Mouse (Mus musculus): ENCODE data around the gene Rgs11.

Gene Rgs11

DNA sequence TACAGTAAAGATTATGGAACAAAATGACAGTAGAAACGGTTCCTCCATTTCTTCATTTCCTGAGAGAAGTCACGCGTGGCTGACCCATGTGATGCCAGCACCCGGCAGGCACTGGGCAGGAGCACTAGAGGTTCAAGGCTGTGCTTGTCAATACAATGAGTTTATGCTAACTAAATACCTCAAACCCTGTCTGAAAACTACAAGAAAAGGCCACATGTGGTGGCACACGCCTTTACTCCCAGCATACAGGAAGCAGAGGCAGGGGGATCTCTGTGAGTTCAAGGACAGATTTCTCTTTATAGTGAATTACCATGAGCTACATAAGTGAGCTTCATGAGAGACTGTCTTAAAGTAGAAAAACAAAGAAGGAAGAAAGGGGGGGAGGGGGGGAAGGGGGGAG lies 28.4 kb downstream of the Rgs11 start:
- DNase-seq (ENCODE audit: low spot score) = no peak

DNA sequence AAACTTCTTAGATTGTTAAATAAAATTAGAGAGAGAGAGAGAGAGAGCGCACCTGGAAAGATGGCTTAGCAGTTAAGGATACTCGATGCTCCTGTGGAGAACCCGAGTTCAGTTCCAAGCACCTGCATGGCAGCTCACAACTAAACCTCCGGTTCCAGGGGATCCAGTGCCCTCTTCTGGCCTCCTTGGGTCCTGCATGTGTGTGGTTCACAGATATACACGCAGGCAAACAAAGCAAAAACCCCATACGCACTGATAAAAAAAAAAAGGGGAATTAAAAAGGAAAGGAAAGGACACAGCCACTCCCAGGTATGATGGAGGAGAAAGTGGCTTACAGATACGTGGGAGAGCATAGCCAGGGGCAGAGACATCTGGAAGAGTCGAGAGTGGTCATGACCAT lies 30.1 kb downstream of the Rgs11 start:
- no peak for DNase-seq (ENCODE audit: low spot score)

- DNase-seq (ENCODE audit: low spot score) = no peak
These were observed 31.6 kb downstream of the Rgs11 start for GRCm38 (mm10) chr17:26234386-26234785.

DNA sequence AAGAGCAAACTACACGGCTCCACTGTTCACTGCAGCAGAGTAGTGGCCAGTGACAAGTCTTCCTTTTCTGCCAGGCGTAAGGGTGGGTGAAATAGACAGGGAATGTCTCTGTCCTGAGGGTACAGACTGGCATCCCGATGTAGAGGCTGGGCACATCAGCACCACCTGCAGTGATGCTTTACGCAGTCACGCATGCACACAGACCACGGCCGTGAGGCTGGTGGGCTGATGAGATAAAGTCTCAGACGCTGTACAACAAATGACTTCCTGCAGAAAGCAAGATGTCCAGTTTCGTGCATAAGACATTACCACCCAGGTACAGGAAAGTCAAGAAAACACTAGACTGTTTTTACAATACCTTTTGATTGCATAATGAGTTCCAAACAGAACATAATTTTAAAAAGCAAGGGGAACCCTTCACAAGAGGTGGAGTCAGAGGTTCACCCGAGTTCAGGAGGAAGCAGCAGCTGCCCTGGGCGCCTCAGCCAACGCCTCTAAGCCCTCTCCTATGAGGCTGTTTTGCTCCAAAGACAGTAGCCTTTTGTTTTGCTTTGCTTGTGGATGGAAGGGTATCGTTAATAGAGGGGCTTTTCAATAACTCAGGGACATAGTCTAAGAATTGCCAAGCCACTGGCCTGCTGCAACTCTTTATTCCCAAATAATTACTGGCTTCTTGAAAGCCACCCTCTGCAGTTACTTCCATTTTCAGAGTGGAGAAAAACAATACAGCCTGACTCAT lies 32.5 kb downstream of the Rgs11 start:
- peak; percentile 34 for DNase-seq (ENCODE audit: low spot score)

GRCm38 (mm10) chr17:26237667-26238066 lies 34.9 kb downstream of the Rgs11 start:
- DNase-seq (ENCODE audit: low spot score) = no peak

- no peak for DNase-seq (ENCODE audit: low spot score)
These were observed 36.8 kb downstream of the Rgs11 start for GRCm38 (mm10) chr17:26239551-26239950.

DNA sequence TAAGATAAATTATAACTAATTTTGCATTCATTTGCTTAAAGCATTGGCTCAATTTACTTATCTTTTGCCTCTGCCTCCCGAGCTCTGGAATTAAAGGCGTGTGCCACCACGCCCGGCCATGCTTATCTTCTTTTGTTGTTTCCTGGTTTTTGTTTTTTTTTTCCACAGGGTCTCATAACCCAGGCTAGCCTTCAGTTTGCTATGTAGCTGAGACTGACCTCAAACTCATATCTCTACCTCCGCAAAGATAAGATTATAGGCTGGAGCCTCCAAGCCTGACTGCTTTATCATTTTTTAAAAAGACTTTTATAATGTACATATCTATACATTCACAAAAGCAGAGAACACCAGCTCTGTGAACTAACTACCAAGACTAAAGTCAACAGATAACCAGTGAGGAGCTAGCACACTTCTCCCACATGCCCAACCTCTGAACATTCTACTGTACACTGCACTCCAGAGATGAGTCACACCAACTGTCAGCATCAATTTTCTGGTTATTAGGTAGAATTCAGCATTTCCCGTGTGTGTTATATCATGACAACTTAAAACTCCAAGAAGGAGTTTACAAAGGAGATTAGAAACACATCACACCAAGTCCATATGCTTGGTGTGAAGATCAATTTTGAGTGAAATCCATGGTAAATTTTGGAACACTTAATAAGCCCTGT lies 37.5 kb downstream of the Rgs11 start:
- no peak for DNase-seq (ENCODE audit: low spot score)

GRCm38 (mm10) chr17:26240990-26241389 lies 38.2 kb downstream of the Rgs11 start:
- no peak for DNase-seq (ENCODE audit: low spot score)

GRCm38 (mm10) chr17:26243471-26244100 lies 40.8 kb downstream of the Rgs11 start:
- peak; percentile 73 for DNase-seq (ENCODE audit: low spot score)

GRCm38 (mm10) chr17:26244101-26244841 lies 41.5 kb downstream of the Rgs11 start, which contains the start of gene Fam234a:
TSS of gene Fam234a (minus strand) at chr17:26244242.
- DNase-seq (ENCODE audit: low spot score) = peak; percentile 97

DNA sequence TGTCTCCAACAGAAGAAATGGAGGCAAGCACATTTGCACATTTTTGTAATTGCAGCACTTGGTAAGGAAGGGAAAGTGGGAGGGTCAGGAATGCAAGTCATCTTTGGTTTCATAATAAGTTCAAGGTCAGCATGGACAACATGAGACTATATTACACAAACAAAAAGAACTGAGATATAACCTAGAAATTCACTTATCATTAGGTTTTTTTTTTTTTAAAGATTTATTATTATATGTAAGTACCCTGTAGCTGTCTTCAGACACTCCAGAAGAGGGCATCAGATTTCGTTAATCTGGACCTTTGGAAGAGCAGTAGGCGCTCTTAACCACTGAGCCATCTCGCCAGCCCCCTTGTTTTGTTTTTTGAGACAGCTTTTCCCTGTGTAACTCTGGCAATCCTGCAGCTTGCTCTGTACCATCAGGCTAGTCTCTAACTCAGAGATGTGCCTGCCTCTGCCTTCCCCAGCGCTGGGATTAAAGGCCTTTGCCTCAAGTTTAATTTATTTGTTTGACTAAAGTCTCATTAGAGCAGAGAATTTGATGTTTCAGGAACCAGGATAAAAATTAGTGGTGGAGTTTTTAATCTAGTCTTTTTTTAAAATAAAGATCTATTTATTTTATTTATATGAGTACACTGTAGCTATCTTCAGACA lies 49.3 kb downstream of the Rgs11 start:
- no peak for DNase-seq (ENCODE audit: low spot score)

DNA sequence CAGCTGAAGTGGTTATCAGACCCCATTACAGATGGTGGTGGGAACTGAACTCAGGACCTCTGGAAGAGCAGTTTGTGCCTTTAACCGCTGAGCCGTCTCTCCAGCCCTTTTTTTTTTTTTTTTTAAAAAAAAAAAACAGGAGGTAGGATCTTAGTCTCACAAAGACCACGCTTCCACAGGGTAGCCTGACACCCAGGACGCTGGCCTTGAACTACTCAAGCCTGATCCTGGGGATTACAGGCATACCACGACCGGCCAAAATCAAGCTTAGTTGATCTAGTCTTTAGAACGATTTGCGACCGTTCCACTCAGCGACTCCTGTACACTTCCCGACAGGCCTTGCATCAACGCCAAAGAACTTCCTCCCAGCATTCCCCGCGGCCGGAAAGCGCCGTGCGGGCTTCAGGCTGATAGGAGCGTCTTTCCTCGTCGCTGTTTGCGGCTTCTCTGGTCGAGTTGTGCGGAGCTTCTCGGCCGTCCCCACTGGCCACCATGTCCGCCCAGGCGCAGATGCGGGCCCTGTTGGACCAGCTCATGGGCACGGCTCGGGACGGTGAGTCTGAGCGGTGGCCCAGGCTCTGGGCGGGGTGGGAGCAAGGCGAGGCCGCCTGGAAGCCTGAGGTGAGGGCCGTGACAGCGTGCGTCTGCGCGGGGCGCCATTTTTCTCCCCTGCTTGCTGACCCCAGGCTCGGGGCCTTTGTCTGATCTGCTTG lies 49.9 kb downstream of the Rgs11 start, which contains the start of gene Luc7l:
Luc7l (plus strand) TSS at position 358 of the 713 bp plus-strand sequence.
- DNase-seq (ENCODE audit: low spot score) = peak; percentile 97

- DNase-seq (ENCODE audit: low spot score) = no peak
These were observed 50.6 kb downstream of the Rgs11 start for GRCm38 (mm10) chr17:26253399-26253798.

- DNase-seq (ENCODE audit: low spot score) = no peak
These were observed 52.6 kb downstream of the Rgs11 start for GRCm38 (mm10) chr17:26255313-26255712.
